Mouse (Mus musculus): ENCODE data around the gene Tmem141.

- no peak for TF ChIP-seq CTCF (IDR thresholded peaks at IDR 0.05; ENCODE audit: low read depth)
- TF ChIP-seq EP300 (optimal IDR thresholded peaks at IDR 0.05): no peak
Observed at GRCm38 (mm10) chr2:25598749-25599148, 23.1 kb downstream of the Tmem141 start.
